Mouse (Mus musculus) midbrain, embryonic 11.5 days (tissue): ENCODE measurements at regions not wholly inside any gene's neighbourhood (a gene's known extent, or its start where the extent isn't known, plus 50 kb on each side); places are given as distances from the start of the nearest gene placed in this dataset.

Source experiments
- ATAC-seq: fragments of 200-750 bp; cut with Nextera tagmentation; 2 replicates; pipeline ENCODE4 v1.8.0; 2017; ENCODE audit warnings: moderate TSS enrichment, moderate library complexity; ENCODE audit not compliant: low FRiP score
- DNase-seq: peaks from one replicate; pipeline ENCODE4 v3.0.0; 2015; ENCODE audit warnings: low spot score; ENCODE audit errors: missing footprints
- H3K27ac ChIP-seq: fragments of 300-500 bp; sonication (generic); 2 replicates; pipeline ENCODE4 v1.5.1; 2014; ENCODE audit warnings: low read depth, low read length
- H3K27me3 ChIP-seq: fragments of 300-500 bp; sonication (generic); 2 replicates; pipeline ENCODE4 v1.6.1; 2014; ENCODE audit warnings: mild to moderate bottlenecking, low read length, moderate library complexity, mixed read lengths; ENCODE audit not compliant: control insufficient read depth, insufficient read depth
- H3K36me3 ChIP-seq: fragments of 300-500 bp; sonication (generic); 2 replicates; pipeline ENCODE4 v1.6.1; 2014; ENCODE audit warnings: mild to moderate bottlenecking, low read length, moderate library complexity, mixed read lengths; ENCODE audit not compliant: control insufficient read depth, insufficient read depth
- H3K4me1 ChIP-seq: fragments of 300-500 bp; sonication (generic); 2 replicates; pipeline ENCODE4 v1.6.1; 2014; ENCODE audit warnings: low read length; ENCODE audit not compliant: control insufficient read depth, insufficient read depth
- H3K4me2 ChIP-seq: fragments of 300-500 bp; sonication (generic); 2 replicates; pipeline ENCODE4 v1.6.1; 2014; ENCODE audit warnings: mild to moderate bottlenecking, moderate library complexity
- H3K4me3 ChIP-seq: fragments of 300-500 bp; sonication (generic); 2 replicates; pipeline ENCODE4 v1.5.1; 2014; ENCODE audit warnings: low read depth, low read length
- H3K9ac ChIP-seq: fragments of 300-500 bp; sonication (generic); 2 replicates; pipeline ENCODE4 v1.6.1; 2014; ENCODE audit warnings: low read length
- H3K9me3 ChIP-seq: fragments of 300-500 bp; sonication (generic); 2 replicates; pipeline ENCODE4 v1.6.1; 2016; ENCODE audit warnings: low read length; ENCODE audit not compliant: control insufficient read depth
- WGBS: fragments of 180-500 bp; shearing (Covaris S2); extraction: QIAGEN DNeasy Blood & Tissue Kit; methylation state at CpG from one replicate; pipeline ENCODE4 v1.1.7; 2014; 5-methylcytosine and 5-hydroxymethylcytosine counted together

DNA sequence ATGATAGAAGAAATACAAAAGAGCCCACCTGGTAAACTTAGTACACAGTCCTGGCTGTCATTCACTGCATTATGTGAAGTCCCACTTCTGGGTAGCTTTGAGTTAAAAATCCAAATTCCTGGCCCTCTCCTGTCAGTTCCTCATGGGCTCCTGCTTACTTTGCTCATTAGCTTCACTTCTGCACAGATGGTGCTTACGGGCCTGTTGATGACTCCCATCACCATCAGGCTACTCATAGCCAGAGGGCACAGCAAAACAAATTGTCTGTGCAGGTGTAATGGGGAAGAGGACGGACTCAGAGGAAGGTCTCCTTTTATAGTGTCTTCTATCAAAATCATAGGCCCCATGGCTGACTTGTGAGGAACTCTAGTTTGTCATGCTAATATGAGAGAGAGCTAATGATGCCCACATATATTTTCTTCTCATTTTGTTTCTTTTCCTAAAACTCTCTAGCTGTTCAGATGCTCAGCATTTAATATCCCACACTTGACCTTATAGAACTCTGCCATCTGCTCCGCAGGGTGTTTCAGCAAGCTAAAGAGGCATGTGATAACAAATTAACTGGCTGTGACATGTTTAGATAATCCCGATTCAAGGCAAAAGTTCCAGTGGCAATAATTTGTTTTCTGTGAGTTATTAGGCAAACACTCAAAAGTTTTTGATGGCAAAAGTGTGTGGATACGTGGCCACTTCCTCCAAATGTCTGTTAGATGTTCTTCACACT lies 536.5 kb upstream of the Slit2 start:
- Histone ChIP-seq H3K4me1 (no peaks in the 10 kb centered on the region), H3K9me3 (no peaks in the 10 kb centered on the region), H3K4me2 (no peak overlapping the region), H3K27ac (no peak overlapping the region), H3K36me3 (no peaks in the 10 kb centered on the region), H3K4me3 (no peak overlapping the region), H3K27me3 (no peaks in the 10 kb centered on the region), H3K9ac (no peak overlapping the region)
- DNase-seq = no peak
- WGBS = 80% methylated on average over 5 of the region's 5 CpGs
- no peak for ATAC-seq

- no peaks in the 10 kb centered on the region for H3K9me3 ChIP-seq
- no peaks in the 10 kb centered on the region for H3K4me1 ChIP-seq
- ATAC-seq (no peak), DNase-seq (no peak)
- 90% methylated on average over 4 of the region's 4 CpGs for WGBS
- H3K27ac ChIP-seq = no peak overlapping the region
- H3K36me3 ChIP-seq = no peaks in the 10 kb centered on the region
- no peak overlapping the region for H3K9ac ChIP-seq
- no peaks in the 10 kb centered on the region for H3K27me3 ChIP-seq
- H3K4me2 ChIP-seq = no peak overlapping the region
- no peak overlapping the region for H3K4me3 ChIP-seq
Measured at GRCm38 (mm10) chr5:47464848-47465247, 518.1 kb upstream of the Slit2 start.

- Histone ChIP-seq H3K9me3 (no peaks in the 10 kb centered on the region), H3K36me3 (no peaks in the 10 kb centered on the region), H3K9ac (no peak overlapping the region), H3K27me3 (no peaks in the 10 kb centered on the region), H3K27ac (no peak overlapping the region), H3K4me1 (peaks cover 2% of the 10 kb centered on the region; the same call in 1 of the 2 replicates), H3K4me2 (no peak overlapping the region), H3K4me3 (no peak overlapping the region)
- DNase-seq (no peak), ATAC-seq (no peak)
- WGBS = 79% methylated on average over 5 of the region's 5 CpGs
Measured at GRCm38 (mm10) chr5:47469394-47469793, 513.5 kb upstream of the Slit2 start.

GRCm38 (mm10) chr5:47472027-47472825 lies 510.7 kb upstream of the Slit2 start:
- WGBS = 56% methylated on average over 7 of the region's 7 CpGs
- Histone ChIP-seq H3K4me1 (peaks cover 2% of the 10 kb centered on the region; the same call in 1 of the 2 replicates), H3K4me3 (no peak overlapping the region), H3K9ac (no peak overlapping the region), H3K36me3 (no peaks in the 10 kb centered on the region), H3K27ac (no peak overlapping the region), H3K27me3 (no peaks in the 10 kb centered on the region), H3K4me2 (no peak overlapping the region), H3K9me3 (no peaks in the 10 kb centered on the region)
- DNase-seq = no peak
- ATAC-seq = no peak

DNA sequence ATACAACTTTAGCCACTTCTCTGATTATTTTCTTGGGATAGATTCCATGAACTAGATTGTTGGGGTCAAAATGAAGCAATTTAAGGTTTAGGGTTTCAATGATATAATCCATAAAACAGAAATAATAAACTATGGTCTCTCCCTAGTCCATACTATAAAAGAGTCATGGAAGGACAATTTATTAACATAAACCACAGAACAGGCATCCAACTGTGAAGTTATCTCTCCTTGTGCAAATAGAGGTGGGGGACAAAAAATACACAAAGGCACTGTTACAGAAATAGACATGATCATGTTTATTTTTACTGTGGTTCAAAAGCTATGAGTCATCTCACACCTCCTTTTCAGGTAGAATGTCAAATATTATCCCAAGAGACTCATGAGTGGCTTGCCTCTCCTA lies 503.0 kb upstream of the Slit2 start:
- no peaks in the 10 kb centered on the region for H3K36me3 ChIP-seq
- H3K4me3 ChIP-seq = no peak overlapping the region
- H3K27me3 ChIP-seq = no peaks in the 10 kb centered on the region
- H3K9me3 ChIP-seq = no peaks in the 10 kb centered on the region
- DNase-seq = no peak
- ATAC-seq = no peak
- H3K27ac ChIP-seq = no peak overlapping the region
- no peak overlapping the region for H3K4me2 ChIP-seq
- no peak overlapping the region for H3K9ac ChIP-seq
- H3K4me1 ChIP-seq = no peaks in the 10 kb centered on the region

GRCm38 (mm10) chr5:47496218-47496617 lies 486.7 kb upstream of the Slit2 start:
- Histone ChIP-seq H3K27ac (no peak overlapping the region), H3K4me3 (no peak overlapping the region), H3K9ac (no peak overlapping the region), H3K9me3 (no peaks in the 10 kb centered on the region), H3K4me2 (no peak overlapping the region), H3K36me3 (no peaks in the 10 kb centered on the region), H3K27me3 (no peaks in the 10 kb centered on the region), H3K4me1 (no peaks in the 10 kb centered on the region)
- ATAC-seq (no peak), DNase-seq (no peak)
- 17% methylated on average over 3 of the region's 3 CpGs for WGBS

DNA sequence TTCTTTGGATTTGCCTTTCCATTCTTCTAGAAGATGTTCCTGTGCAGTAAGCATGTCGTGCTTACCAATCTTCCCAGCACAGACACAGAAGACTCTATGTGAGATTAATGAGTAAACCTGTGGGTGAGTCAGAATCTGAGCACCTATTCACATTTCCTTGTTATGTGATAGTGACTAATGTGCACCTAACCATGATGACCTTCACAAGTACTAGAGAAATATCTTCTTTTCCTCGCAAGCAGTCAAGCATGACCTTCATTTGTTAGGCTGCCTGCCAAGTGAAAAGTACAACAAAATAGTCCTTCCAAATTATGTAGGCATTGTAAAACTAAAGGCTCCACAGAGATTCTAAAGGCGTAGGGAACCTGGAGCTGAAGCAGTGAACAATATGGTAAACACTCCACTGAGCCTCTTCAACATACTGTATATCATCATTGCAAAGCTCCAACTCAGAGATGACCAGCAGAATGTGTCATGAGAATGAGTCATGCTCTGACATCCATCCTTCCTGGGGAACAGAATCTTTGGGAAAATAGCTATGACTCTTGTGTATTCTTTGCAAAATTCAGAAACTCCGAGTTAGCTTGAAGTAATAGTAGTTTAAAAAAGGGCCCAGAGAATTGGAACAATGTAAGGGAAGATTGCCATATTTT lies 480.0 kb upstream of the Slit2 start:
- Histone ChIP-seq H3K27ac (no peak overlapping the region), H3K4me1 (no peaks in the 10 kb centered on the region), H3K4me3 (no peak overlapping the region), H3K9ac (no peak overlapping the region), H3K9me3 (no peaks in the 10 kb centered on the region), H3K4me2 (no peak overlapping the region), H3K36me3 (no peaks in the 10 kb centered on the region), H3K27me3 (no peaks in the 10 kb centered on the region)
- no peak for DNase-seq
- ATAC-seq = no peak
- WGBS = 80% methylated on average over 4 of the region's 4 CpGs

- H3K27me3 ChIP-seq = no peaks in the 10 kb centered on the region
- no peak for DNase-seq
- 90% methylated on average over 4 of the region's 4 CpGs for WGBS
Measured at GRCm38 (mm10) chr5:47508689-47509301, 474.1 kb upstream of the Slit2 start.

More at GRCm38 (mm10) chr5:47508689-47509301, 474.1 kb upstream of the Slit2 start:
- Histone ChIP-seq H3K9me3 (no peaks in the 10 kb centered on the region), H3K4me3 (no peak overlapping the region), H3K4me1 (no peaks in the 10 kb centered on the region), H3K27ac (no peak overlapping the region), H3K36me3 (no peaks in the 10 kb centered on the region), H3K9ac (no peak overlapping the region), H3K4me2 (no peak overlapping the region)
- no peak for ATAC-seq
